33 mouse cellular contexts compared by ENCODE assay signal in the genomic region with DNA sequence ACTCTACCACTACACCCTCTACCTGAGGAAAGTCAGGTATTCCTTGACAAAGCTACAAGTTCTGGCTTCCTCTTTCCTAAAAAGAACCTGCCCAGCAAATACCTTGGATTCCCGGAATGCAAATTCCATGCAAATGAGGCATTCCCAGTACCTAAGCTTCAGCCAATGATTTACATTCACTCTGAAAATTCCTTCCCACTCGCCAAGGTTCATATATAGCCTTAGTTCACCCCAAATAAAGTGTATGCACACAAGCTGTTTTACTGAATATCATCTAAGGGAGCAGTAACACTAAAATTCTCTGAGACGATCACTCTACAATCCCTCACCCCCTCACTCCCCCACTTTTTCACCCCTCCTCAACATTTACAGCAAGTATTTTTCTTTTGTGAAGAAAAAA. TPM values are rescaled to one million over a fixed set of nuclear protein-coding genes. Genes with fewer than 3 reads are reported as not detected.
"Had no signal": no experiment of that assay in that cellular context is flagged by ENCODE, and none has a peak within 500 bp of the region (broad histone marks: within the 10 kb centered on the region; RNA-seq: fewer than 3 reads in every experiment).

No protein-coding gene starts in this region.

- H3K27me3 ChIP-seq: heart, embryonic 13.5 days; heart, embryonic 15.5 days; hindbrain, embryonic 12.5 days; limb, embryonic 12.5 days; liver, embryonic 13.5 days; liver, embryonic 15.5 days had no signal

- H3K9me3 ChIP-seq: heart, embryonic 13.5 days; heart, embryonic 15.5 days; hindbrain, embryonic 10.5 days; hindbrain, embryonic 12.5 days; limb, embryonic 10.5 days; limb, embryonic 12.5 days; liver, embryonic 13.5 days; liver, embryonic 15.5 days had no signal

- H3K27ac ChIP-seq: gastrocnemius, adult 2 months; heart, embryonic 13.5 days; heart, embryonic 15.5 days; hindbrain, embryonic 10.5 days; hindbrain, embryonic 12.5 days; hindbrain, embryonic 14.5 days; layer of hippocampus, adult 2 months; left cerebral cortex, adult 2 months; limb, embryonic 10.5 days; limb, embryonic 12.5 days; liver, embryonic 13.5 days; liver, embryonic 15.5 days had no signal

- H3K4me1 ChIP-seq: heart, embryonic 13.5 days; heart, embryonic 15.5 days; limb, embryonic 10.5 days; limb, embryonic 12.5 days; liver, embryonic 13.5 days; liver, embryonic 15.5 days had no signal

- DNase-seq: gastrocnemius, adult 2 months; gastrocnemius, postnatal 10 days; gastrocnemius, postnatal 25 days; heart, adult 18-20 months; heart, postnatal 14 days; heart, postnatal 4 days; kidney, adult 18-20 months; kidney, adult 8-10 months; kidney, postnatal 10 days; kidney, postnatal 25 days; kidney, postnatal 4 days; liver; liver, embryonic 13.5 days had no signal

- H3K4me3 ChIP-seq: gastrocnemius, adult 2 months; heart, embryonic 13.5 days; heart, embryonic 15.5 days; hindbrain, embryonic 10.5 days; hindbrain, embryonic 12.5 days; layer of hippocampus, adult 2 months; left cerebral cortex, adult 2 months; limb, embryonic 10.5 days; limb, embryonic 12.5 days; liver, embryonic 13.5 days; liver, embryonic 15.5 days had no signal

- ATAC-seq: hindbrain, embryonic 16.5 days; inflammation-experienced regulatory T-cells, adult 6 months; intestine, embryonic 16.5 days had no signal

- H3K9ac ChIP-seq: heart, embryonic 13.5 days; heart, embryonic 15.5 days; hindbrain, embryonic 12.5 days; hindbrain, embryonic 14.5 days; limb, embryonic 12.5 days; liver, embryonic 13.5 days; liver, embryonic 15.5 days had no signal

- H3K4me2 ChIP-seq: heart, embryonic 11.5 days; heart, embryonic 13.5 days; heart, embryonic 15.5 days; hindbrain, embryonic 12.5 days; hindbrain, embryonic 14.5 days; limb, embryonic 12.5 days; liver, embryonic 11.5 days; liver, embryonic 13.5 days; liver, embryonic 15.5 days had no signal

- H3K36me3 ChIP-seq: heart, embryonic 13.5 days; heart, embryonic 15.5 days; hindbrain, embryonic 10.5 days; hindbrain, embryonic 12.5 days; limb, embryonic 10.5 days; limb, embryonic 12.5 days; liver, embryonic 13.5 days; liver, embryonic 15.5 days had no signal

RNA-seq across cellular contexts. Expression of a gene that starts 15.4 kb away (rescaled TPM):
- total RNA-seq: gastrocnemius, adult 2 months; gastrocnemius, postnatal 10 days; gastrocnemius, postnatal 25 days; gastrocnemius, postnatal 4 days; granulocyte monocyte progenitor cell, adult 5-6 weeks; heart, adult 18-20 months; heart, adult 8-10 months; heart, postnatal 14 days had no signal
- polyA plus RNA-seq: heart, embryonic 13.5 days; heart, postnatal 0 days; inflammation-experienced regulatory T-cells, adult 6 months; kidney, embryonic 14.5 days; limb, embryonic 12.5 days had no signal
